Mouse (Mus musculus) monocyte, adult 5-6 weeks (primary cell): ENCODE measurements around the gene Gm45785. TPM values are rescaled to one million over a fixed set of nuclear protein-coding genes. Genes with fewer than 3 reads are reported as not detected.

Experiments used
- ATAC-seq: fragments of 153-309, 156-312 bp; replicated peaks from 2 replicates; pipeline ENCODE4 v1.8.0; 2017; ENCODE audit warnings: mild to moderate bottlenecking; ENCODE audit not compliant: low TSS enrichment, insufficient number of reproducible peaks, severe bottlenecking, poor library complexity, low FRiP score
- total RNA-seq: library from RNA; stranded (forward); fragments of 200-1000, 200-491, 200-594 nt; gene quantifications from 3 replicates; pipeline ENCODE4 v1.2.3, GENCODE M21; 2017

Gene Gm45785
- total RNA-seq, 1 experiment from 2014 or later: 9.3 TPM

- ATAC-seq: no peak
Observed at GRCm38 (mm10) chr7:140860728-140861127, 4.6 kb upstream of the Gm45785 start.

DNA sequence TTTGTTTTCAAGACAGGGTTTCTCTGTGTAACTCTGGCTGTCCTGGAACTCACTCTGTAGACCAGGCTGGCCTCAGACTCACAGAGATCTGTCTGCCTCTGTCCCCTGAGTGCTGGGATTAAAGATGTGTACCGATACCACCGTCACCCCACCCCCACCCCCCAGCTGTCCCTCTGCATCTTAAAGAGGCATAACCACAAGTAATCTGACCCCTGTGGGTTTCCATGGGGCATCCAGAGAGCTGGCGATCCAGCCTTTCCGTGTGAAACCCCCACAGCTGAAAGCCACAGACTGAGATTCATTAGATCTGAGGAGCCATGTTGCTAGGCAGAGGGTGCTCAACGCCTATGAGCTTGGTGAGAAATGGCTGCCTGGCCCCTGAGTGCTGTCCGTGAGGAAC is 3.9 kb upstream of the Gm45785 start:
- ATAC-seq: no peak

GRCm38 (mm10) chr7:140858746-140859145 is 2.6 kb upstream of the Gm45785 start:
- no peak for ATAC-seq

DNA sequence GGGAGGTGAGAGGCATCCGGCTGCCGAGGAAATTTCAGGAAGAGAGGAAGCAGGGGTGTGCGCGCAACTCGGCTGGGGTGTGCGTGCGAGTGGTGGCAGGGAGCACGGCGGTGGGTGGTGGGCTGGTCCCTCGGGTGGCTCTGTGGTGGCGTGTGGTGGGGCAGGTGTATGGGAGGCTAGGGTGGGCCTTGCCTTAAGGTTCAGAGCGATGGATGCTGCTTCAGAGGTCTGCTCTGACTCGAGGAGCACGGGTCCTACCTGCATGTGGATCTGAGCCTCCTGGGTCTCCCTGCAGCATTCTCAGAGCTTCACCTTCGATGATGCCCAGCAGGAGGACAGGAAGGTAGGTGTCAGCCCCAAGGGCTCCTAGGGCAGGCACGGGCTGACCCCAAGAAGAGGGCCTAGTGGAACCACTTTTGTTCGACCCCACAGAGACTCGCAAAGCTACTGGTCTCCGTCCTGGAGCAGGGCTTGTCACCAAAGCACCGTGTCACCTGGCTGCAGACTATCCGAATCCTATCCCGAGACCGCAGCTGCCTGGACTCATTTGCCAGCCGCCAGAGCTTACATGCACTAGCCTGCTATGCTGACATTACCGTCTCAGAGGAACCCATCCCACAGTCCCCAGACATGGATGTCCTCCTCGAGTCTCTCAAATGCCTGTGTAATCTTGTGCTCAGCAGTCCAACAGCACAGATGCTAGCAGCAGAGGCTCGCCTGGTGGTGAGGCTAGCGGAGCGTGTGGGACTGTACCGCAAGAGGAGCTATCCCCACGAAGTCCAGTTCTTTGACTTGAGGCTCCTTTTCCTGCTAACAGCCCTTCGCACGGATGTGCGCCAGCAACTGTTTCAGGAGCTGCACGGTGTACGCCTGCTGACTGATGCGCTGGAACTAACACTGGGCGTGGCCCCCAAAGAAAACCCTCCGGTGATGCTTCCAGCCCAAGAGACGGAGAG is 1.7 kb upstream of the Gm45785 start, which contains the start of gene Bet1l:
Gene Bet1l, minus strand, starts transcription at position 28 of the 956 bp plus-strand sequence.
- no peak for ATAC-seq

GRCm38 (mm10) chr7:140856785-140857549 is 836 bp upstream of the Gm45785 start, which contains the start of gene Ric8a:
Gene Ric8a (plus strand): TSS chr7:140856957.
- peak; percentile 78 for ATAC-seq

GRCm38 (mm10) chr7:140855181-140855580 is 950 bp downstream of the Gm45785 start:
- no peak for ATAC-seq

DNA sequence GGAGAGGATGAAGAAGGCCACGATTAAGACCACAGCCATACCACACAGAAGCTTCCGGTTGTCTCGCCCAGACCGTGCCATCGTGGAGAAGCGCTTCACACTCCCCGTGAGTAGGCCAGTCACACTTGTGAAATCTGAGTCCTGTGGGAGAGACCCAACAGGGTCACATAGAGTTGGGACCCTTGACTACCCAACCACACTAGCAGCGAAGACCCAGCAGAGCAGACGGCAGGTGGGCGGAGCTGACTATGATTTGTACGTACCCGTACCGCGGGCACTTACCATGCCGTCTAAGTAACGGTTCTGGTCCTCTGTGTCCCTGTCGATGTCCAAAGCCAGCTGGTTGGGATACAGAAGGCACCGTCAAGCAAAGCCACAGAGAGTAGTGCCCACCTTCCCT is 1.6 kb downstream of the Gm45785 start:
- no peak for ATAC-seq

DNA sequence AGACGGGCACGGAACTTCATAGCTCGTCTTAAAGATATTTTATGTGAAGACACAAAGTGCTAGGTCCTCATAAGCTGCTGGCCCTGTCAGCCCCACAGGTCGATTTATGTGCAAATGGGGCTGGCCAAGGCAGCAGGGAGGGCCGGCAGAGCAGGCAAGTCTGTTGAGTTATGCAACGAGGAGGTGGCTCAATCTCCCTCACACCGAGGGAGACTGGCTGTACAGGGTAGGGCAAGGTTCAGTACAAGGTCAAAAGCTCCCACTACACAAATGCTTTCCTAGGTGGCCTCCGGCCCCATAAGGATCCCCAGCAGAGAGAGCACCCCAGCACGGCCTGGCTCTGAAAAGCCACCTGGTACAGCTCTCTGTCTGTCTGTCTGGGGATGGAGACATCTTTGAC is 2.7 kb downstream of the Gm45785 start:
- no peak for ATAC-seq

DNA sequence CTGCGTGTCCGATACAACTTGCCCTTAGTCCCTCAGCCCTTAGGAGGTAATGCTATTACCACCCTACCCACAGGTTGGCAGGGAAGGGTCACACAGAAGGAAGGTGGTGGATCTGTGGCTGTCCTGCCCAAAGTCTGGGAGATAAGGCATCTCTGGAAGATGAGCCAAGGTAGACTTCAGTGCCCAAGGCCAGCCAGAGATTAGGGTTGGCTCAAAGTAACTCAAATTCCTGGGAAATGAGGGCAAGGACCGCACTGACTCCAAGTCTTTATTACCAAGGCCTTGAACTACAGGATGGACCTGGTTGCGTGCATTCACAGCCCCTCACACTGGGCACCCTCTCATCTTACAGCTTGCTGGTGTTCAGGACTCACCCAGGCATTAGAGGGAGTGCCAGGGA is 4.2 kb downstream of the Gm45785 start:
- ATAC-seq: no peak

GRCm38 (mm10) chr7:140848591-140848990 is 7.5 kb downstream of the Gm45785 start:
- no peak for ATAC-seq

GRCm38 (mm10) chr7:140847755-140848580 is 8.2 kb downstream of the Gm45785 start, which contains the start of gene Odf3:
Gene Odf3 (plus strand): TSS chr7:140847805.
- ATAC-seq: no peak

DNA sequence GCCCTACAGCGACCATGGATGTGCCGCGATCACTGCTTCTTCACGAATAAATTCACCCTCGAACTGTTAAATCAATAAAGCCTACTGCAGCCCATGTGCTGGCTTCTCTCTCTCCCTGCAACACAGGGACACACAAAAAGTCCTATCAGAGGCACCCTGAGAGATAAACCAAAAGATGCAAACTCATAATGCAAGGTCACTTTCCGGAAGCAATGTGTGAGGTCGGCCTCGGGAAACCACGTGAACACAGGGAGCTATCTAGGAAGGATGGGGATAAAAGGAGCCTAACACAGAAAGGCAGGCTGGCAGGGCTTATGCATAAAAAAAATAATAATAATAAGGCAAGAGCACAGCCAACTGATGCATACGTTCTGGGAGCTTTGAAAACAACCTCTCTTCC is 9.5 kb downstream of the Gm45785 start:
- no peak for ATAC-seq

DNA sequence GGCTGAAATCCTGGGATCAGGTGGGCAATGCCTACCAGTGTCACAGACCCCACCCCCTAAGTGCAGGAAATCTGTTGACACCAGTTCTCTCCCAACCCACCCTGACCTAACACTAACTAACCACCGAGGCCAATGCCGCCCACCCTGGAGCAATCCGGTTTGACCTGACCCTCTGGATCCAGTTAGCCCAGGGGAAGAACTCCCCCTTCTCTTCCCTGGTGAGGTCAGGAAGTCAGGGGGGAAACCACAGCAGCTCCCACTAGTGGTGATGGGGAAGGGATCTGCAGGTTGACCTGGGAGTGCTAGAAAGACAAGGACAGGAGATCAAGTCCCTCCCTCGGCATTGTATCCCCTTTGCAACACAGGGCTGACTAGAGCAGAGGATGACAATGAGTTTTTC is 10.4 kb downstream of the Gm45785 start:
- no peak for ATAC-seq

DNA sequence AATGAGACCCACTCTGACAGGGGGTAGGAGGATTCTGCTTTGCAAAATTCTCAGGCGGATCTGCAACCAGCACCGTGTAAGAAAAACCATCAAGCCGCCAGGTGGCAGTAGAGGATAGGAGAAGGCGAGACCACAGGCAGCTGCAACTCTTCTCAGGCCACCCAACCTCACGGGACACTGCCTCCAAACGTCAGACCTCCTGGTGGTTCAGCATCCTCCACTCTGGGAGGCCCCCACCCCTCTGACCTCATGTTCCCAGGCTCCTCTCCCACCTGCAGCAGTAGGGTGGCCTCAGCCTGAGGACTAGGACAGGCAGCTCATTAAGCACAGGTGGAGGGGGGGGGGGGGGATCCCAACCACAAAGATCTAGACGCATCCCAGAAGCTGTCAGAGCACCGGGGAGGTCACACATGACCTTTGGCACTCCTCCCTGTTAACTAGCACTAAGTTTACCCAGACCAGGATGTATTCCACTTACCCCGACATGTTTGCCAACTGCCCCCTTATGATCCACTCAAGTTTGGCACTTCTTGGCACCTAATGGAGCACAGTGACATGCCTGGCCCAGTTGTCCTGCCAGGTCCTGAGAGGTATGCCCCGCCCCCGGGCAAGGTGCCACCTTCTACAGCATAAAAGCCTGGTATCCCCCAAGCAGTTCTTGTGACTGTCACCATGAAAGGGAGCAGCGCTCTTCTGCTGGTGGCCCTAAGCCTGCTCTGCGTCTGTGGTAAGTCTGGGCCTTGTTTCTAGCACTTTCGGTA is 11.0 kb downstream of the Gm45785 start, which contains the start of gene Scgb1c1:
Gene Scgb1c1, plus strand, starts transcription at position 643 of the 761 bp plus-strand sequence.
- peak; percentile 78 for ATAC-seq

DNA sequence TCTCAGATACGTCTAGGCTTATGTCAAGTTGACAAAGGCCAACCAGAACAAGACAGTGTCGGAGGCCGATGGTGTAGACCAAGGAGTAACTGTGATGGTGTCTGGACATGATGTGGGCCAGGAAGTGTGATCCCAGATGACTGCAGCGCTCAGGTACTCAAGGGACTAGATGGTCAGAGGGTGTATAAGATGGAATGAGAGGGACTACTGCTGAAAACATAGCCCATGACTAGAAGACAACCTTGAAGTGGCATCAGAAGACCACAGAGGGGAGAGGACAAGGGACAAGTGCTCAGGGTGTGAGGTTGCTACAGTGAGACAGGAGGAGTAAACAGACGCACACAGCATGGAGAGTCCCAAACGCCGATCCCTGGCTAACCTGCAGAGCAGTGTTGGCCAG is 12.3 kb downstream of the Gm45785 start:
- ATAC-seq: no peak

GRCm38 (mm10) chr7:140840750-140841735 is 15.1 kb downstream of the Gm45785 start:
- no peak for ATAC-seq

DNA sequence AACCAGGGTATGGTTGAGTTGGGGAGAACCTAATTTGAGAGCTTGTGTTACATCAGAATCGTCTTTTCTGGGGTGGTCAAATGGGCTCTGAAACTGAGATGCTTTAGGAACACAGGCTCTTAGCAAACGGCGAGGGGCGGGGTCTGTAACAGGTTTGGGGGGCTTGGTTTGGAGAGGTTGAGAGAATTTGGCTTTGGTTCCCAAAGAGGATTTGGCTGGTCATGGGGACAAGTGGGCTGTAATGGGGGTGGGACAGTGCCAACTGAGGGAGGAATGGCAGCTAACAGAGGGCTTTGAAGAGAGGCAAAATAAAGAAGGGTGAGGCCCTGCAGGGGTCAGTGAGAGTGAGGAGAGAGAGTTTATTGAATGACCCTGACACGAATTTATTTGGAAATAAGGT is 16.6 kb downstream of the Gm45785 start:
- no peak for ATAC-seq
